Mouse (Mus musculus) stomach, postnatal 0 days (tissue): ENCODE measurements around the gene Mslnl. TPM values are rescaled to one million over a fixed set of nuclear protein-coding genes. Genes with fewer than 3 reads are reported as not detected.

Experiments used
- ATAC-seq: fragments of 200-750 bp; cut with Nextera tagmentation; 2 replicates; pipeline ENCODE4 v1.8.0; 2017; ENCODE audit not compliant: low FRiP score, low TSS enrichment
- DNase-seq: peaks from one replicate; pipeline ENCODE4 v3.0.0-alpha.2; 2016; ENCODE audit warnings: low spot score
- H3K27ac ChIP-seq: fragments of 300-500 bp; sonication (generic); replicated peaks from 2 replicates; pipeline ENCODE4 v1.5.1; 2014; ENCODE audit warnings: mild to moderate bottlenecking, control low read depth
- H3K27me3 ChIP-seq: fragments of 300-500 bp; sonication (generic); 2 replicates; pipeline ENCODE4 v1.6.1; 2014; ENCODE audit warnings: low read length; ENCODE audit not compliant: control insufficient read depth, insufficient read depth
- H3K36me3 ChIP-seq: fragments of 300-500 bp; sonication (generic); 2 replicates; pipeline ENCODE4 v1.6.1; 2014; ENCODE audit warnings: low read length, mixed read lengths; ENCODE audit not compliant: control insufficient read depth, insufficient read depth
- H3K4me1 ChIP-seq: fragments of 300-500 bp; sonication (generic); replicated peaks from 2 replicates; pipeline ENCODE4 v1.6.1; 2014; ENCODE audit warnings: antibody characterized with exemption; ENCODE audit not compliant: control insufficient read depth, insufficient read depth
- H3K4me2 ChIP-seq: fragments of 300-500 bp; sonication (generic); replicated peaks from 2 replicates; pipeline ENCODE4 v1.6.1; 2014; ENCODE audit warnings: low read depth, mild to moderate bottlenecking, control low read depth, moderate library complexity
- H3K4me3 ChIP-seq: fragments of 300-500 bp; sonication (generic); 2 replicates; pipeline ENCODE4 v1.5.1; 2014; ENCODE audit warnings: low read depth, low read length, control low read depth
- H3K9ac ChIP-seq: fragments of 300-500 bp; sonication (generic); 2 replicates; pipeline ENCODE4 v1.6.1; 2014; ENCODE audit warnings: mild to moderate bottlenecking, low read length, control low read depth, mixed read lengths
- H3K9me3 ChIP-seq: fragments of 300-500 bp; sonication (generic); 2 replicates; pipeline ENCODE4 v1.6.1; 2016; ENCODE audit warnings: low read length; ENCODE audit not compliant: control insufficient read depth
- CTCF ChIP-seq: IDR thresholded peaks from 2 replicates; pipeline ENCODE4 v1.5.1; 2016; ENCODE audit warnings: antibody characterized with exemption, low read depth, mild to moderate bottlenecking, moderate library complexity
- EP300 ChIP-seq: optimal IDR thresholded peaks from 2 replicates; pipeline ENCODE3; 2016; ENCODE audit warnings: antibody characterized with exemption
- WGBS: fragments of 180-500 bp; shearing (Covaris S2); extraction: QIAGEN DNeasy Blood & Tissue Kit; methylation state at CpG from one replicate; pipeline ENCODE4 v1.1.7; 2014; 5-methylcytosine and 5-hydroxymethylcytosine counted together
- polyA plus RNA-seq: library from polyadenylated mRNA; unstranded; fragments of >200 nt; fragmentation: Nextera tagmentation; extraction: Ambion mirVana; gene quantifications from 2 replicates; pipeline ENCODE4 v1.2.1, GENCODE M21; 2015

Mslnl gene
- polyA plus RNA-seq = 0.05 and 0.10 TPM in 2 replicates

- 61% methylated on average over 3 of the region's 3 CpGs for WGBS
- H3K4me1 ChIP-seq = no peaks in the 10 kb centered on the region
- peak within 1 kb of the TSS; percentile 13; the same call in 1 of the 2 replicates for H3K9ac ChIP-seq
- H3K27me3 ChIP-seq = no peaks in the 10 kb centered on the region
- H3K4me2 ChIP-seq = no peak within 1 kb of the TSS
- no peak within 1 kb of the TSS for H3K4me3 ChIP-seq
- ATAC-seq (no peak), DNase-seq (peak; percentile 41)
- H3K9me3 ChIP-seq = no peaks in the 10 kb centered on the region
- no peaks in the 10 kb centered on the region for H3K36me3 ChIP-seq
- H3K27ac ChIP-seq = no peak within 1 kb of the TSS
- no peak for TF ChIP-seq CTCF
- no peak for TF ChIP-seq EP300
Measured at GRCm38 (mm10) chr17:25735745-25736144, at the start of gene Mslnl. Gene Mslnl, plus strand, starts transcription at chr17:25736042.

- no peak overlapping the region for H3K9ac ChIP-seq
- 47% methylated on average over 7 of the region's 7 CpGs for WGBS
- peak; percentile 58 for TF ChIP-seq CTCF
- TF ChIP-seq EP300 = no peak
- H3K4me3 ChIP-seq = no peak overlapping the region
- ATAC-seq (no peak), DNase-seq (no peak)
- no peaks in the 10 kb centered on the region for H3K36me3 ChIP-seq
- H3K27me3 ChIP-seq = no peaks in the 10 kb centered on the region
- H3K4me2 ChIP-seq = no peak overlapping the region
- H3K4me1 ChIP-seq = no peaks in the 10 kb centered on the region
- H3K27ac ChIP-seq = no peak overlapping the region
- H3K9me3 ChIP-seq = no peaks in the 10 kb centered on the region
Measured at GRCm38 (mm10) chr17:25686323-25686722, 49.5 kb upstream of the Mslnl start.

GRCm38 (mm10) chr17:25688922-25689321 is 46.9 kb upstream of the Mslnl start:
- Histone ChIP-seq H3K4me1 (no peaks in the 10 kb centered on the region), H3K27ac (no peak overlapping the region), H3K9me3 (no peaks in the 10 kb centered on the region), H3K4me3 (no peak overlapping the region), H3K36me3 (no peaks in the 10 kb centered on the region), H3K27me3 (no peaks in the 10 kb centered on the region), H3K9ac (no peak overlapping the region), H3K4me2 (no peak overlapping the region)
- ATAC-seq (no peak), DNase-seq (no peak)
- no peak for TF ChIP-seq CTCF
- TF ChIP-seq EP300 = no peak
- 83% methylated on average over 4 of the region's 4 CpGs for WGBS

GRCm38 (mm10) chr17:25696263-25696662 is 39.6 kb upstream of the Mslnl start:
- Histone ChIP-seq H3K4me3 (no peak overlapping the region), H3K27ac (no peak overlapping the region), H3K27me3 (no peaks in the 10 kb centered on the region), H3K4me2 (no peak overlapping the region), H3K4me1 (no peaks in the 10 kb centered on the region), H3K9ac (no peak overlapping the region), H3K36me3 (no peaks in the 10 kb centered on the region), H3K9me3 (no peaks in the 10 kb centered on the region)
- no peak for TF ChIP-seq EP300
- TF ChIP-seq CTCF = no peak
- no peak for ATAC-seq
- no peak for DNase-seq
- WGBS = 21% methylated on average over 1 of the region's 1 CpGs

GRCm38 (mm10) chr17:25698446-25698845 is 37.4 kb upstream of the Mslnl start:
- H3K4me3 ChIP-seq = no peak overlapping the region
- no peak overlapping the region for H3K9ac ChIP-seq
- no peaks in the 10 kb centered on the region for H3K9me3 ChIP-seq
- TF ChIP-seq CTCF (peak; percentile 93), EP300 (no peak)
- H3K27ac ChIP-seq = no peak overlapping the region
- H3K27me3 ChIP-seq = no peaks in the 10 kb centered on the region
- peak; percentile 72 for DNase-seq
- H3K4me1 ChIP-seq = no peaks in the 10 kb centered on the region
- H3K36me3 ChIP-seq = no peaks in the 10 kb centered on the region
- ATAC-seq = peak; percentile 61; the same call in 1 of the 2 replicates
- no peak overlapping the region for H3K4me2 ChIP-seq
- WGBS = 12% methylated on average over 7 of the region's 7 CpGs

GRCm38 (mm10) chr17:25700863-25701496 is 34.9 kb upstream of the Mslnl start:
- ATAC-seq (no peak), DNase-seq (no peak)
- no peak overlapping the region for H3K4me2 ChIP-seq
- H3K4me3 ChIP-seq = no peak overlapping the region
- no peaks in the 10 kb centered on the region for H3K4me1 ChIP-seq
- no peaks in the 10 kb centered on the region for H3K36me3 ChIP-seq
- 56% methylated on average over 9 of the region's 9 CpGs for WGBS
- TF ChIP-seq CTCF = peak; percentile 55
- no peak for TF ChIP-seq EP300
- H3K27ac ChIP-seq = no peak overlapping the region
- H3K9me3 ChIP-seq = no peaks in the 10 kb centered on the region
- no peaks in the 10 kb centered on the region for H3K27me3 ChIP-seq
- H3K9ac ChIP-seq = no peak overlapping the region
